Mouse (Mus musculus) limb, embryonic 11.5 days (tissue): Measurements from ENCODE around the gene Irf5. TPM values are rescaled to one million over a fixed set of nuclear protein-coding genes. Genes with fewer than 3 reads are reported as not detected.

Experiments used
- ATAC-seq: fragments of 200-750 bp; cut with Nextera tagmentation; 2 replicates; pipeline ENCODE4 v1.8.0; 2017; ENCODE audit warnings: low read depth; ENCODE audit not compliant: insufficient number of reproducible peaks, low FRiP score, low TSS enrichment
- DNase-seq: peaks from one replicate; pipeline ENCODE4 v3.0.0-alpha.2; 2015; ENCODE audit warnings: low spot score
- H3K27ac ChIP-seq: fragments of 300-500 bp; sonication (generic); replicated peaks from 2 replicates; pipeline ENCODE4 v1.5.1; 2014; ENCODE audit warnings: low read depth, mild to moderate bottlenecking, low read length
- H3K27me3 ChIP-seq: fragments of 300-500 bp; sonication (generic); 2 replicates; pipeline ENCODE4 v1.6.1; 2014; ENCODE audit warnings: mild to moderate bottlenecking, low read length, mixed read lengths; ENCODE audit not compliant: control insufficient read depth, insufficient read depth
- H3K36me3 ChIP-seq: fragments of 300-500 bp; sonication (generic); 2 replicates; pipeline ENCODE4 v1.6.1; 2014; ENCODE audit warnings: mild to moderate bottlenecking, low read length, moderate library complexity, mixed read lengths; ENCODE audit not compliant: control insufficient read depth, insufficient read depth
- H3K4me1 ChIP-seq: fragments of 300-500 bp; sonication (generic); 2 replicates; pipeline ENCODE4 v1.6.1; 2014; ENCODE audit warnings: low read length, mixed read lengths; ENCODE audit not compliant: control insufficient read depth, insufficient read depth
- H3K4me2 ChIP-seq: fragments of 300-500 bp; sonication (generic); 2 replicates; pipeline ENCODE4 v1.6.1; 2014; ENCODE audit warnings: low read depth, mild to moderate bottlenecking, moderate library complexity; ENCODE audit not compliant: severe bottlenecking
- H3K4me3 ChIP-seq: fragments of 300-500 bp; sonication (generic); 2 replicates; pipeline ENCODE4 v1.5.1; 2014; ENCODE audit warnings: low read depth, low read length
- H3K9ac ChIP-seq: fragments of 300-500 bp; sonication (generic); 2 replicates; pipeline ENCODE4 v1.6.1; 2014; ENCODE audit warnings: mild to moderate bottlenecking, low read length
- H3K9me3 ChIP-seq: fragments of 300-500 bp; sonication (generic); 2 replicates; pipeline ENCODE4 v1.6.1; 2016; ENCODE audit warnings: low read length; ENCODE audit not compliant: control insufficient read depth
- WGBS: fragments of 180-500 bp; shearing (Covaris S2); extraction: QIAGEN DNeasy Blood & Tissue Kit; methylation state at CpG from one replicate; pipeline ENCODE4 v1.1.7; 2014; 5-methylcytosine and 5-hydroxymethylcytosine counted together
- polyA plus RNA-seq: library from polyadenylated mRNA; unstranded; fragments of >200 nt; fragmentation: Nextera tagmentation; extraction: Ambion mirVana; gene quantifications from 2 replicates; pipeline ENCODE4 v1.2.1, GENCODE M21; 2014

The Irf5 gene
- polyA plus RNA-seq, 1 experiment from 2014 or later, result 2.1 TPM

- Histone ChIP-seq H3K27me3 (peaks cover 28% of the 10 kb centered on the region), H3K4me3 (no peak overlapping the region)
- WGBS, result 54% methylated on average over 4 of the region's 4 CpGs
These were observed 3.6 kb downstream of the Irf5 start for GRCm38 (mm10) chr6:29530050-29530449.

GRCm38 (mm10) chr6:29535316-29535715 lies 8.9 kb downstream of the Irf5 start:
- Histone ChIP-seq H3K27ac (no peak overlapping the region), H3K4me1 (no peaks in the 10 kb centered on the region), H3K36me3 (peaks cover 3% of the 10 kb centered on the region), H3K9me3 (no peaks in the 10 kb centered on the region), H3K4me3 (no peak overlapping the region), H3K27me3 (no peaks in the 10 kb centered on the region), H3K4me2 (no peak overlapping the region), H3K9ac (no peak overlapping the region)
- ATAC-seq, result no peak
- WGBS, result 76% methylated on average over 6 of the region's 6 CpGs
- no peak for DNase-seq

More at GRCm38 (mm10) chr6:29530050-29530449, 3.6 kb downstream of the Irf5 start:
- H3K27ac ChIP-seq, result no peak overlapping the region
- no peak overlapping the region for H3K4me2 ChIP-seq
- DNase-seq (no peak), ATAC-seq (no peak)
- no peaks in the 10 kb centered on the region for H3K9me3 ChIP-seq
- H3K36me3 ChIP-seq, result no peaks in the 10 kb centered on the region
- peaks cover 16% of the 10 kb centered on the region for H3K4me1 ChIP-seq
- H3K9ac ChIP-seq, result no peak overlapping the region

GRCm38 (mm10) chr6:29536651-29537193 lies 10.3 kb downstream of the Irf5 start:
- no peaks in the 10 kb centered on the region for H3K4me1 ChIP-seq
- no peaks in the 10 kb centered on the region for H3K27me3 ChIP-seq
- no peak overlapping the region for H3K4me3 ChIP-seq
- no peaks in the 10 kb centered on the region for H3K9me3 ChIP-seq
- H3K27ac ChIP-seq, result no peak overlapping the region
- WGBS, result 66% methylated on average over 4 of the region's 4 CpGs
- peaks cover 3% of the 10 kb centered on the region for H3K36me3 ChIP-seq
- no peak for ATAC-seq
- DNase-seq, result no peak
- no peak overlapping the region for H3K4me2 ChIP-seq
- no peak overlapping the region for H3K9ac ChIP-seq

- H3K27ac ChIP-seq, result no peak overlapping the region
- H3K4me2 ChIP-seq, result no peak overlapping the region
These were observed 10.8 kb downstream of the Irf5 start for GRCm38 (mm10) chr6:29537221-29537620.

GRCm38 (mm10) chr6:29539502-29539901 lies 13.1 kb downstream of the Irf5 start:
- no peak overlapping the region for H3K4me2 ChIP-seq
- no peaks in the 10 kb centered on the region for H3K9me3 ChIP-seq
- H3K36me3 ChIP-seq, result peaks cover 3% of the 10 kb centered on the region
- DNase-seq, result no peak
- H3K9ac ChIP-seq, result no peak overlapping the region
- no peaks in the 10 kb centered on the region for H3K4me1 ChIP-seq
- ATAC-seq, result no peak
- H3K27me3 ChIP-seq, result no peaks in the 10 kb centered on the region
- no peak overlapping the region for H3K4me3 ChIP-seq
- WGBS, result 79% methylated on average over 8 of the region's 8 CpGs
- no peak overlapping the region for H3K27ac ChIP-seq

More at GRCm38 (mm10) chr6:29537221-29537620, 10.8 kb downstream of the Irf5 start:
- Histone ChIP-seq H3K27me3 (no peaks in the 10 kb centered on the region), H3K4me3 (no peak overlapping the region), H3K9me3 (no peaks in the 10 kb centered on the region), H3K36me3 (peaks cover 3% of the 10 kb centered on the region), H3K4me1 (no peaks in the 10 kb centered on the region), H3K9ac (no peak overlapping the region)
- ATAC-seq (no peak), DNase-seq (no peak)
- WGBS, result 77% methylated on average over 3 of the region's 3 CpGs

- Histone ChIP-seq H3K9ac (no peak overlapping the region), H3K4me1 (no peaks in the 10 kb centered on the region), H3K27ac (no peak overlapping the region), H3K9me3 (no peaks in the 10 kb centered on the region), H3K4me3 (no peak overlapping the region), H3K4me2 (no peak overlapping the region), H3K36me3 (peaks cover 6% of the 10 kb centered on the region), H3K27me3 (no peaks in the 10 kb centered on the region)
- 81% methylated on average over 6 of the region's 6 CpGs for WGBS
- ATAC-seq (no peak), DNase-seq (no peak)
These were observed 13.8 kb downstream of the Irf5 start for GRCm38 (mm10) chr6:29540223-29540622.

- DNase-seq, result no peak
- no peaks in the 10 kb centered on the region for H3K9me3 ChIP-seq
- H3K27me3 ChIP-seq, result no peaks in the 10 kb centered on the region
- H3K4me2 ChIP-seq, result no peak overlapping the region
- peaks cover 12% of the 10 kb centered on the region for H3K36me3 ChIP-seq
- H3K4me1 ChIP-seq, result no peaks in the 10 kb centered on the region
- H3K27ac ChIP-seq, result no peak overlapping the region
- ATAC-seq, result no peak
- no peak overlapping the region for H3K9ac ChIP-seq
- 91% methylated on average over 1 of the region's 1 CpGs for WGBS
- no peak overlapping the region for H3K4me3 ChIP-seq
These were observed 14.5 kb downstream of the Irf5 start for GRCm38 (mm10) chr6:29540956-29541355.

GRCm38 (mm10) chr6:29545611-29546010 lies 19.2 kb downstream of the Irf5 start:
- Histone ChIP-seq H3K27ac (no peak overlapping the region), H3K36me3 (peaks cover 13% of the 10 kb centered on the region; the same call in 1 of the 2 replicates), H3K4me2 (no peak overlapping the region), H3K9me3 (no peaks in the 10 kb centered on the region), H3K9ac (no peak overlapping the region), H3K4me3 (no peak overlapping the region), H3K27me3 (no peaks in the 10 kb centered on the region), H3K4me1 (no peaks in the 10 kb centered on the region)
- WGBS, result 92% methylated on average over 2 of the region's 2 CpGs
- no peak for ATAC-seq
- DNase-seq, result no peak

GRCm38 (mm10) chr6:29547582-29547981 lies 21.2 kb downstream of the Irf5 start:
- H3K27me3 ChIP-seq, result no peaks in the 10 kb centered on the region
- no peak for ATAC-seq
- no peaks in the 10 kb centered on the region for H3K9me3 ChIP-seq
- no peak overlapping the region for H3K9ac ChIP-seq
- H3K36me3 ChIP-seq, result peaks cover 19% of the 10 kb centered on the region; the same call in 1 of the 2 replicates
- no peaks in the 10 kb centered on the region for H3K4me1 ChIP-seq
- H3K4me2 ChIP-seq, result no peak overlapping the region
- H3K27ac ChIP-seq, result no peak overlapping the region
- no peak overlapping the region for H3K4me3 ChIP-seq
- DNase-seq, result no peak
